Mouse (Mus musculus) midbrain, embryonic 16.5 days (tissue): Measurements from ENCODE around the gene Fastkd3. TPM values are rescaled to one million over a fixed set of nuclear protein-coding genes. Genes with fewer than 3 reads are reported as not detected.

Experiments
- ATAC-seq: fragments of 200-750 bp; cut with Nextera tagmentation; 2 replicates; pipeline ENCODE4 v1.8.0; 2017; ENCODE audit warnings: moderate TSS enrichment
- H3K27ac ChIP-seq: fragments of 300-500 bp; sonication (generic); 2 replicates; pipeline ENCODE4 v1.5.1; 2014; ENCODE audit warnings: mild to moderate bottlenecking, low read length, mixed read lengths
- H3K27me3 ChIP-seq: fragments of 300-500 bp; sonication (generic); 2 replicates; pipeline ENCODE4 v1.6.1; 2014; ENCODE audit warnings: low read depth, low read length, mixed read lengths; ENCODE audit not compliant: control insufficient read depth, insufficient read depth
- H3K36me3 ChIP-seq: fragments of 300-500 bp; sonication (generic); 2 replicates; pipeline ENCODE4 v1.6.1; 2014; ENCODE audit warnings: mild to moderate bottlenecking, low read length, moderate library complexity, mixed read lengths; ENCODE audit not compliant: control insufficient read depth, insufficient read depth
- H3K4me1 ChIP-seq: fragments of 300-500 bp; sonication (generic); 2 replicates; pipeline ENCODE4 v1.6.1; 2014; ENCODE audit warnings: mild to moderate bottlenecking, low read length, mixed read lengths; ENCODE audit not compliant: control insufficient read depth, insufficient read depth
- H3K4me2 ChIP-seq: fragments of 300-500 bp; sonication (generic); 2 replicates; pipeline ENCODE4 v1.6.1; 2014; ENCODE audit warnings: mild to moderate bottlenecking, low read length, mixed read lengths
- H3K4me3 ChIP-seq: fragments of 300-500 bp; sonication (generic); 2 replicates; pipeline ENCODE4 v1.5.1; 2014; ENCODE audit warnings: low read depth, mild to moderate bottlenecking, low read length, moderate library complexity, mixed read lengths
- H3K9ac ChIP-seq: fragments of 300-500 bp; sonication (generic); 2 replicates; pipeline ENCODE4 v1.6.1; 2014; ENCODE audit warnings: low read depth, low read length, mixed read lengths
- H3K9me3 ChIP-seq: fragments of 300-500 bp; sonication (generic); replicated peaks from 2 replicates; pipeline ENCODE4 v1.6.1; 2014; ENCODE audit warnings: mild to moderate bottlenecking, low read length, mixed read lengths; ENCODE audit not compliant: control insufficient read depth, poor library complexity, severe bottlenecking
- WGBS: fragments of 180-500 bp; shearing (Covaris S2); extraction: QIAGEN DNeasy Blood & Tissue Kit; methylation state at CpG from one replicate; pipeline ENCODE4 v1.1.7; 2014; 5-methylcytosine and 5-hydroxymethylcytosine counted together
- polyA plus RNA-seq: library from polyadenylated mRNA; unstranded; fragments of >200 nt; fragmentation: Nextera tagmentation; extraction: Ambion mirVana; gene quantifications from 2 replicates; pipeline ENCODE4 v1.2.1, GENCODE M21; 2015

The Fastkd3 gene
- polyA plus RNA-seq, 1 experiment from 2014 or later: 21.3 TPM

GRCm38 (mm10) chr13:68577945-68578344, 4.1 kb upstream of the Fastkd3 start:
- ATAC-seq: no peak
- H3K36me3 ChIP-seq: no peaks in the 10 kb centered on the region
- peaks cover 15% of the 10 kb centered on the region for H3K4me1 ChIP-seq
- H3K27me3 ChIP-seq: no peaks in the 10 kb centered on the region
- H3K9ac ChIP-seq: no peak overlapping the region
- WGBS: 92% methylated on average over 7 of the region's 7 CpGs
- no peaks in the 10 kb centered on the region for H3K9me3 ChIP-seq
- H3K27ac ChIP-seq: no peak overlapping the region
- no peak overlapping the region for H3K4me3 ChIP-seq
- H3K4me2 ChIP-seq: no peak overlapping the region

GRCm38 (mm10) chr13:68581086-68581740, 821 bp upstream of the Fastkd3 start:
- Histone ChIP-seq H3K9ac (peak overlapping the region; percentile 81), H3K9me3 (no peaks in the 10 kb centered on the region), H3K36me3 (peaks cover 10% of the 10 kb centered on the region; the same call in 1 of the 2 replicates), H3K27ac (peak overlapping the region; percentile 68; the same call in 1 of the 2 replicates), H3K4me2 (peak overlapping the region; percentile 85), H3K4me1 (peaks cover 20% of the 10 kb centered on the region), H3K27me3 (no peaks in the 10 kb centered on the region), H3K4me3 (peak overlapping the region; percentile 86)
- 30% methylated on average over 14 of the region's 14 CpGs for WGBS
- ATAC-seq: 0 out of 2 replicates have a peak, but pooled peaks have one; percentile 0

- WGBS: 0% methylated on average over 11 of the region's 11 CpGs
Measured at GRCm38 (mm10) chr13:68582517-68582780, 415 bp downstream of the Fastkd3 start.

GRCm38 (mm10) chr13:68583961-68584360, 1.9 kb downstream of the Fastkd3 start:
- Histone ChIP-seq H3K9me3 (no peaks in the 10 kb centered on the region), H3K9ac (no peak overlapping the region), H3K27me3 (no peaks in the 10 kb centered on the region), H3K36me3 (peaks cover 29% of the 10 kb centered on the region), H3K4me1 (peaks cover 20% of the 10 kb centered on the region), H3K4me3 (no peak overlapping the region), H3K4me2 (no peak overlapping the region), H3K27ac (no peak overlapping the region)
- WGBS: 97% methylated on average over 11 of the region's 11 CpGs
- no peak for ATAC-seq

More at GRCm38 (mm10) chr13:68582517-68582780, 415 bp downstream of the Fastkd3 start:
- H3K9ac ChIP-seq: peak overlapping the region; percentile 81
- H3K4me1 ChIP-seq: peaks cover 20% of the 10 kb centered on the region
- H3K27me3 ChIP-seq: no peaks in the 10 kb centered on the region
- peak overlapping the region; percentile 80 for H3K27ac ChIP-seq
- no peaks in the 10 kb centered on the region for H3K9me3 ChIP-seq
- H3K36me3 ChIP-seq: peaks cover 16% of the 10 kb centered on the region
- H3K4me3 ChIP-seq: peak overlapping the region; percentile 86
- H3K4me2 ChIP-seq: peak overlapping the region; percentile 97
- ATAC-seq: peak; percentile 34

GRCm38 (mm10) chr13:68585441-68585840, 3.4 kb downstream of the Fastkd3 start:
- no peaks in the 10 kb centered on the region for H3K9me3 ChIP-seq
- peaks cover 19% of the 10 kb centered on the region for H3K4me1 ChIP-seq
- H3K9ac ChIP-seq: no peak overlapping the region
- WGBS: 85% methylated on average over 7 of the region's 7 CpGs
- no peaks in the 10 kb centered on the region for H3K27me3 ChIP-seq
- no peak overlapping the region for H3K4me2 ChIP-seq
- H3K36me3 ChIP-seq: peaks cover 41% of the 10 kb centered on the region
- no peak for ATAC-seq
- no peak overlapping the region for H3K27ac ChIP-seq
- H3K4me3 ChIP-seq: no peak overlapping the region

GRCm38 (mm10) chr13:68588352-68588751, 6.3 kb downstream of the Fastkd3 start:
- Histone ChIP-seq H3K4me3 (no peak overlapping the region), H3K4me2 (no peak overlapping the region), H3K9me3 (no peaks in the 10 kb centered on the region), H3K9ac (no peak overlapping the region), H3K36me3 (peaks cover 60% of the 10 kb centered on the region), H3K27ac (no peak overlapping the region), H3K4me1 (peaks cover 2% of the 10 kb centered on the region), H3K27me3 (no peaks in the 10 kb centered on the region)
- ATAC-seq: no peak

- H3K4me2 ChIP-seq: no peak overlapping the region
- H3K4me3 ChIP-seq: no peak overlapping the region
- no peaks in the 10 kb centered on the region for H3K9me3 ChIP-seq
- H3K36me3 ChIP-seq: peaks cover 32% of the 10 kb centered on the region
- ATAC-seq: no peak
- H3K27me3 ChIP-seq: no peaks in the 10 kb centered on the region
- 68% methylated on average over 1 of the region's 1 CpGs for WGBS
- H3K4me1 ChIP-seq: peaks cover 2% of the 10 kb centered on the region; the same call in 1 of the 2 replicates
- H3K9ac ChIP-seq: no peak overlapping the region
- H3K27ac ChIP-seq: no peak overlapping the region
Measured at GRCm38 (mm10) chr13:68593797-68594196, 11.8 kb downstream of the Fastkd3 start.

- no peak within 1 kb of the TSS for H3K27ac ChIP-seq
- H3K9me3 ChIP-seq: no peaks in the 10 kb centered on the region
- peak; percentile 37 for ATAC-seq
- WGBS: 4% methylated on average over 9 of the region's 10 CpGs
- H3K36me3 ChIP-seq: 0 out of 2 replicates have a peak, but pooled peaks cover 5% of the 10 kb centered on the region
- H3K27me3 ChIP-seq: no peaks in the 10 kb centered on the region
- peak within 1 kb of the TSS; percentile 37; the same call in 1 of the 2 replicates for H3K9ac ChIP-seq
- H3K4me2 ChIP-seq: peak within 1 kb of the TSS; percentile 57
- peaks cover 8% of the 10 kb centered on the region; the same call in 1 of the 2 replicates for H3K4me1 ChIP-seq
- peak within 1 kb of the TSS; percentile 39 for H3K4me3 ChIP-seq
Measured at GRCm38 (mm10) chr13:68597199-68597598, 15.2 kb downstream of the Fastkd3 start, which contains the start of gene 1700001L19Rik. Gene 1700001L19Rik, plus strand, starts transcription at chr13:68597421.

- Histone ChIP-seq H3K4me1 (peaks cover 8% of the 10 kb centered on the region; the same call in 1 of the 2 replicates), H3K27ac (no peak overlapping the region), H3K4me2 (peak overlapping the region; percentile 57), H3K9ac (peak overlapping the region; percentile 37; the same call in 1 of the 2 replicates), H3K36me3 (0 out of 2 replicates have a peak, but pooled peaks cover 2% of the 10 kb centered on the region), H3K9me3 (no peaks in the 10 kb centered on the region), H3K27me3 (no peaks in the 10 kb centered on the region), H3K4me3 (peak overlapping the region; percentile 39)
- WGBS: 18% methylated on average over 13 of the region's 13 CpGs
- ATAC-seq: peak; percentile 27
Measured at GRCm38 (mm10) chr13:68597667-68598066, 15.6 kb downstream of the Fastkd3 start.
